Mouse (Mus musculus) urinary bladder, adult 2 months (tissue): ENCODE results near the gene Mc1r. TPM values are rescaled to one million over a fixed set of nuclear protein-coding genes. Genes with fewer than 3 reads are reported as not detected.
A peak's percentile ranks its signal among the peaks of the same experiment; 100 is the strongest.
"Not testable (repeated sequence)": the region's sequence is repeated elsewhere in the genome, so short reads cannot be mapped to it uniquely, and the experiment has no call there.

Experiments
- DNase-seq: peaks from one replicate; pipeline ENCODE4 v3.0.0; 2022; ENCODE audit warnings: low spot score
- polyA plus RNA-seq: library from polyadenylated mRNA; depleted of rRNA; stranded (reverse); fragments of >200 nt; gene quantifications from 2 replicates; pipeline ENCODE4 v1.2.3, GENCODE M21; 2012; rRNA removed

Gene Mc1r
- polyA plus RNA-seq, 1 experiment, result not detected

GRCm38 (mm10) chr8:123430936-123431335 is 24.0 kb downstream of the Mc1r start:
- DNase-seq, result not testable (repeated sequence)

DNA sequence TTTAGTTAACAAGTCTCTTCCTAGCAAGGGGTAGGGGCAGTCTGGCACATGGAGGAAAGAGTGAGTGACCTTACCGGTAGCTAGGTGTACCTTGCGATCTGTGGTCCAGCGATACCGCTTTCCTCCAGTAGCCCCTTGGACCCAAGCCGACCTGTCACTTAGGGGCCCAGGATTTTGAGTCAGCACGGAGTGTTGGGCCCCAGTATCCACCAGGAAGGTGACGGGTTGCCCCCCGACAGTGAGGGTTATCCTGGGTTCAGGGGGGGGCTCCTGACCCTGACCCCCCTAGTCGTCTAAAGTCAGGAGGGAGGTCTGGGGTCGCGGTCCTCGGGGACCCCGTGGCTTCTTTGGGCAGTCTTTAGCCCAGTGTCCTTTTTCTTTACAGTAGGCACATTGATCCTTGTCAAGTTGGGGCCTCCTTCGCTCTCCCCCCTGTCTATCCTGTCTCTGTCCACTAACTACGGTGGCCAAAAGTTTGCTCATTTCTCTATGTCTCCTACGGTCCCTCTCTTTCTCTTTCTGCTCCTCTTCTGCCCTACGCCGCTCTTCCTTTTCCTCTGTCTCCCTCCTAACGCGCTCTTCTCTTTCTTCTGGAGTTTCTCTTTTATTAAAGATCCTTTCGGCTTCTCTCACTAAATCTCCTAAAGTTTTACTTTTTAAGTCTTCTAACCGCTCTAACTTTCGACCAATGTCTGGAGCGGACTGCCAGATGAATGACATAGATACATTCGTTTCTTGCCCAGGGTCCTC is 24.9 kb downstream of the Mc1r start:
- no peak for DNase-seq

DNA sequence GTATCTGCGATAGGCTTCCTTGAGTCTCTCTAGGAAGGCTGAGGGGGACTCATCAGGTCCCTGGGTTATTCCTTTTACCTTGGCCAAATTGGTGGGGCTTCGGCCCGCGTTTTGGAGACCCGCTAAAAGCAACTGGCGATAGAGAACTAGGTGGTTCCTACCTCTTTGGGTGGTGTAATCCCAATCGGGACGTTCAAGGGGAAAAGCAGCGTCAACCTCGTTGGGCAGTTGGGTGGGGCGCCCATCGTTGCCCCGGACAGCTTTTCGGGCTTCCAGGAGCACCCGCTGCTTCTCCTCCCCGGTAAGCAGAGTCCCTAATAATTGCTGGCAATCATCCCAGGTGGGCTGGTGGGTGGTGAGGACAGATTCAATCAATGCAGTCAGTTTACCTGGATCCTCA is 25.5 kb downstream of the Mc1r start:
- no peak for DNase-seq

DNA sequence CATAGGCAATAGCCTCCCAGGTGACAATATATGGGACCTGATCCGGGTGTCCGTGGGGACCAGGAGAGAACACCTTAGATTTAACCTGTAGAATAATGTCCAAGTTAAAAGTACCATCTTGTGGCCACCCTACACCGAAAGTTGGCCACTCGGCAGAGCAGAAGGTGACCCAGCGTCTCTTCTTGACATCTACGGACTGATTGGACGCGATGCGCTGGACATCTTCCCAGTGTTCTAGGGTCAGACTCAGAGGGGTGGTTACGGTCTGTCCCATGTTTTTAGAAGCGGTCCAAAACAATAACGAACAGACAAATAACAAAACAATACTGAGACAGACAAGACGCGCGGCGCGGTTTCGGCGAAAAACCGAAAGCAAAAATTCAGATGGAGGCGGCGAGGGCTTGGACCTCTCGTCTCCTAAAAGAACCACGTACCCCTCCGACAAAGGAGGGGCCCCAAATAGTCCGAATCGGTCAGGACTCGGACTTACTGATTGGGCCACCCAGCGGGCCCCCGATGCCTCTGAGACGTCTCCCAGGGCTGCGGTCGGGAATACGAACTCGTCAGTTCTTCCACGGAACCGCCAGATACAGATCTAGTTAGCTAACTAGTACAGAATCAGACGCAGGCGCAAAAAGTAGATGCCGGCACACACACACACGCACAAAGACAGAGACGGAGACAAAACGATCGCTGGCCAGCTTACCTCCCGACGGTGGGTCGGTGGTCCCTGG is 26.5 kb downstream of the Mc1r start:
- not testable (repeated sequence) for DNase-seq

- no peak for DNase-seq
Measured at GRCm38 (mm10) chr8:123441788-123442187, 34.9 kb downstream of the Mc1r start.

GRCm38 (mm10) chr8:123442351-123442750 is 35.4 kb downstream of the Mc1r start:
- no peak for DNase-seq

GRCm38 (mm10) chr8:123442871-123443575 is 36.1 kb downstream of the Mc1r start:
- DNase-seq, result peak; percentile 94

DNA sequence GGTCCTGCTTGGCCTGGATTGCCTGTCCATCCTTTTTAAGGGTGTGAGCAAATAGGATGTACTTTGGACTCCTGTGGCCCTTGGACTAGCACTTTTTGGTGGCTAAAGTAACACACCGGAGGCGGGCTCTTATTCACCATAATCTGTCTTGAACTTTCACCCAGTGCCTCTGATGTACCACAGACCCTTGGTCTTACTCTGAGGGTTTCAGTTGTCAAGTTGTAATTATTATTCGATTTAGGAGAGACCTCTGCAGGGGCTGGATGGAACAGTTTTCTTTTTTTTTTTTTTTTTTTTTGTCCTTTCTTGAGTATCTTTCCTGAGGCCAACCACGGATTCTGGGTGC is 36.6 kb downstream of the Mc1r start:
- no peak for DNase-seq

GRCm38 (mm10) chr8:123444131-123444530 is 37.2 kb downstream of the Mc1r start:
- no peak for DNase-seq

DNA sequence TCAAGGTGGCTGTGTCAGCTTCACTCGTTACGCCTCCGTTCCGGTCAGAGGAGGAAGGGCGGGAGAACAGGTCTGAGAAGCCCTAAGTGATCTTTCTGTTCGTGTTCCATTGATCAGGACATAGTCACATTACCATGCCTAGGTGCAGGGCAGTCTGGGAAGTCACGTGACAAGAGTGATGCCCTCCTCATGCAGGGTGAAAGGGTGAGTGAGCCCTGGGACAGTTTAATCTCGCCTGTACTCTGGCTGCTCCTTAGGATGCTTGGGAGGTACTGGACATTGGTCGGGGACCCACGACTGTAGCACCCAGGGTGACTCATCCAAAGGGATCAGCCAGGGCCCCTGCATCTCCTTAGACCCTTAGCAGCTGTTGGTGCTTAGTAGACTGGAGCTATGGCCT is 39.1 kb downstream of the Mc1r start:
- no peak for DNase-seq

DNA sequence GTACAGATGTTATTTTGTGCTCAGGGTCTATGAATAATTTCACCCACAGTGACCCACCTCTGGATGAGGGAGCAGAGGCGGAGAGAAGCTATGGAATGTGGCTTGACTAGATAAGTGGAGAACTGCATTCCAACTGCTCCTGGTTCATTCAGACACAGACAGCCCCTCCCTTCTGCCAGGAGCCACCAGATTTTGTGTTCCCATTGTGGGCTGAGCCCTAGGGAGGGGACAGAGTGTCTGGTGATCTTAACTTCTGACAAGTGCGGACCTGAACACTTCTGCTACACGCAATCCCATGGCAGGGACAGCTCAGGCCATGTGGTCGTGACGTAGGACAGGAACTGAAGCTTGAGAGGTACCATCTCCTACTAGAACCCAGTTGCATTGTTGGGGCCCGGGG is 39.9 kb downstream of the Mc1r start:
- no peak for DNase-seq

- DNase-seq, result no peak
Measured at GRCm38 (mm10) chr8:123450783-123451182, 43.9 kb downstream of the Mc1r start.

- not testable (repeated sequence) for DNase-seq
Measured at GRCm38 (mm10) chr8:123451747-123452146, 44.8 kb downstream of the Mc1r start.

- DNase-seq, result no peak
Measured at GRCm38 (mm10) chr8:123452149-123452548, 45.2 kb downstream of the Mc1r start.

DNA sequence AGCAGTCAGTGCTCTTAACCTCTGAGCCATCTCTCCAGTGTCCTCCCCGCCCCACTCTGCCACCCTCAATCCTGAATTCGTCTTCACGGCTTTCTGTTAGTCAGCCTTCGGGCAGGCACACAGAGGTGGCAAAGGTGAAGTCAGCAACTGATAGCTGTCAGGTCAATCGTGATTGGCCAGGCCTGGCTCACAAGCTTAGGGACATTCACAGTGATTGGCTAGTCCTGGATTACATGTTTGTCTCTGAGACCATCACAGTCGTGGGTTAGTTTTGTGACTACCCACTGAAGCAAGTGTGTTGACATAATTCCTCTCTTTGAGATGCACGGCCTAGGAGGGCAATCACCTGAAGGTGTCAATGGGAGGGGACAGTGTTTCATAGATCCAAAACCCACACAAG is 46.4 kb downstream of the Mc1r start:
- no peak for DNase-seq

GRCm38 (mm10) chr8:123453951-123454350 is 47.0 kb downstream of the Mc1r start:
- no peak for DNase-seq

GRCm38 (mm10) chr8:123454559-123454958 is 47.7 kb downstream of the Mc1r start:
- DNase-seq, result no peak

Other genes starting within 250 kb of the Mc1r start
- gene Sult5a1, start 248.8 kb upstream of the Mc1r start, polyA plus RNA-seq, result 8.9 and 10.6 TPM in 2 replicates
- 56.5 and 73.2 TPM in 2 replicates for gene Dpep1, start 220.9 kb upstream of the Mc1r start, polyA plus RNA-seq
- gene Chmp1a, start 194.3 kb upstream of the Mc1r start, polyA plus RNA-seq, result 109 and 119 TPM in 2 replicates
- 2.8 and 4.2 TPM in 2 replicates for gene Spata33, start 194.3 kb upstream of the Mc1r start, polyA plus RNA-seq
- gene Cdk10, start 182.3 kb upstream of the Mc1r start, polyA plus RNA-seq, result 70.3 and 77.0 TPM in 2 replicates
- 4.3 and 4.8 TPM in 2 replicates for gene Spata2l, start 170.9 kb upstream of the Mc1r start, polyA plus RNA-seq
- 20.6 and 21.3 TPM in 2 replicates for gene Zfp276, start 152.9 kb upstream of the Mc1r start, polyA plus RNA-seq
- 30.2 and 36.2 TPM in 2 replicates for gene Vps9d1, start 152.8 kb upstream of the Mc1r start, polyA plus RNA-seq
- 8.9 and 15.8 TPM in 2 replicates for gene Fanca, start 88.5 kb upstream of the Mc1r start, polyA plus RNA-seq
- 4.8 and 5.3 TPM in 2 replicates for gene Spire2, start 74.4 kb upstream of the Mc1r start, polyA plus RNA-seq
- gene Tcf25, start 33.4 kb upstream of the Mc1r start, polyA plus RNA-seq, result 193 TPM in 2 replicates
- 3.6 and 3.7 TPM in 2 replicates for gene Tubb3, start 4.3 kb downstream of the Mc1r start, polyA plus RNA-seq
- gene Def8, start 16.4 kb downstream of the Mc1r start, polyA plus RNA-seq, result 28.7 and 32.1 TPM in 2 replicates
- gene Afg3l1, start 70.8 kb downstream of the Mc1r start, polyA plus RNA-seq, result 22.3 and 23.5 TPM in 2 replicates
- 1.0 and 1.1 TPM in 2 replicates for gene Dbndd1, start 108.4 kb downstream of the Mc1r start, polyA plus RNA-seq
- 19.0 and 20.0 TPM in 2 replicates for gene Gas8, start 111.7 kb downstream of the Mc1r start, polyA plus RNA-seq
- gene Rhou, start 246.8 kb downstream of the Mc1r start, polyA plus RNA-seq, result 20.1 and 21.4 TPM in 2 replicates